Mouse (Mus musculus) forebrain, embryonic 10.5 days (tissue): Measurements from ENCODE around the gene Cep170b. TPM values are rescaled to one million over a fixed set of nuclear protein-coding genes. Genes with fewer than 3 reads are reported as not detected.

Source experiments
- DNase-seq: peaks from one replicate; pipeline ENCODE4 v3.0.0-alpha.2; 2017; ENCODE audit warnings: low spot score; ENCODE audit errors: extremely low spot score
- H3K27ac ChIP-seq: fragments of 300-500 bp; sonication (generic); 2 replicates; pipeline ENCODE4 v1.5.1; 2016; ENCODE audit warnings: mild to moderate bottlenecking
- H3K27me3 ChIP-seq: fragments of 300-500 bp; sonication (generic); 2 replicates; pipeline ENCODE4 v1.6.1; 2016; ENCODE audit warnings: mild to moderate bottlenecking; ENCODE audit not compliant: poor library complexity, severe bottlenecking
- H3K36me3 ChIP-seq: fragments of 300-500 bp; sonication (generic); replicated peaks from 2 replicates; pipeline ENCODE4 v1.6.1; 2016; ENCODE audit warnings: mild to moderate bottlenecking, moderate library complexity
- H3K4me1 ChIP-seq: fragments of 300-500 bp; sonication (generic); 2 replicates; pipeline ENCODE4 v1.6.1; 2016
- H3K4me3 ChIP-seq: fragments of 300-500 bp; sonication (generic); 2 replicates; pipeline ENCODE4 v1.5.1; 2016; ENCODE audit warnings: mild to moderate bottlenecking, moderate library complexity
- H3K9me3 ChIP-seq: fragments of 300-500 bp; sonication (generic); 2 replicates; pipeline ENCODE4 v1.6.1; 2016; ENCODE audit warnings: mild to moderate bottlenecking, moderate library complexity
- WGBS: fragments of 180-500 bp; shearing (Covaris S2); methylation state at CpG from one replicate; pipeline ENCODE4 v1.1.7; 2016; 5-methylcytosine and 5-hydroxymethylcytosine counted together
- polyA plus RNA-seq: library from polyadenylated mRNA; unstranded; fragments of >200 nt; fragmentation: Nextera tagmentation; extraction: Ambion mirVana; gene quantifications from 2 replicates; pipeline ENCODE4 v1.2.1, GENCODE M21; 2016

Cep170b gene
- polyA plus RNA-seq, 1 experiment from 2014 or later, result 7.9 TPM

DNA sequence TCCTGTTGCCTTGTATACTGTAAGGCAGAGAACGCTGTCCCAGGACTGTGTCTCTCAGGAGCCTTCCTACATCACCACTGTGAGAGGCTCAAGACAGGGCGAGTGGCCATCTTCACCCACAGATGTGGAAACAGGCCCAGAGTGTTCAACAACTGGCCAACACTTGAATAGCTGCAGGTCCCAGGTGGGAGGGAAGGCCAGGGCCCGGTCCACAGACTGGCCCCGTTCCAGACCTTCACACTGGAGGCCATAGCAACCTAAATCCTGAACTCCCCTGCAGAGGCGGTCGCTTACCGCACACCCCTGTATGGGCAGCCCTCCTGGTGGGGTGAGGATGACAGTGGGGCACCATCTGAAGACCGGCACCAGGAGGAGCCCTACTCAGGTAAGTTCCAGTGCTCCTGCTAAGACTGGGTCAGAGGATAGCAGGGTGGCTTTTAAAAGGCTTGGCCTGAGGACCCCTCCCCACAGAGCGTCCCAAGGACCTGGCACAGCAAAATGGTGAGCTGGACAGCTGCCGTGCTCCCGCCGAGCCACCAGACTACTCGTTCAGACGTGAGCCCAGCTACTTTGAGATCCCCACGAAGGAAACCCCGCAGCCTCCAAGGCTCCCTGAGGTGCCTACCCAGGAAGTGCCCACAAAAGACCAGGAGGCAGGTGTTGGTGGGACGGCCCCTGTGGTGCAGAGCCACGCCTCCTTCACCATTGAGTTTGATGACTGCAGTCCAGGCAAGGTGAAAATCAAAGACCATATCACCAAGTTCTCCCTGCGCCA, 14.8 kb downstream of the Cep170b start:
- no peak overlapping the region for H3K27ac ChIP-seq

DNA sequence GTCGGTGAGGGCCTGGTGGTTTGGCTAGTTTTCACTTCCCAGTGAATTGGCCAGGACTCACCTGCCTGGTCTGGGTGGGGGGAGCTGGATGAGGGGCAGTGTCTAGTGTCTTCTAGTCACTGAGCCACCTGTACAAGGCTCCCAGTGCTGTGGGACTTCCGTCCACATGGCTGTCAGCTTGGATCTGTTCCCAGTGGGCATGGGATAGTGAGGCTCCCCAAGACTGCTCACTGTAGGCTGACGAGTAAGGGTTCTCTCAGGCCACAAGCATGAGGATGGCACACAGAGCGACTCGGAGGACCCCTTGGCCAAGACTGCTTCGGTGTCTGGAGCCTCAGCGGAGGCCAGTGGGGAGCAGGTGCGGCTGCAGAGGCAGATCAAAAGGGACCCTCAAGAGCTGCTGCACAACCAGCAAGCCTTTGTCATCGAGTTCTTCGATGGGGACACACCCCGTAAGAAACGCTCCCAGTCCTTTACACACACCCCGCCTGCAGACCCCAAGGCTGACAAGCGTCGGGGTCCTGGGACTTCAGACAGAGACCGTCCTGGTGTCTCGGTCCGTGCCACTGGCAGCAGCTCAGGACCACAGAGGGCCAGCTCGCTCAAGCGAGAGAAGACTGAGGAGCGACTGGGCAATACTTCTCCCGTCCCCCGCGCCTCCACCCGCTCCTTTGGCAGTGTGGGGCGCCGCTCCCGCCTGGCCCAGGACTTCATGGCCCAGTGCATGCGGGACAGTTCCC, 15.8 kb downstream of the Cep170b start:
- DNase-seq, result no peak
- H3K27me3 ChIP-seq, result no peaks in the 10 kb centered on the region
- no peak overlapping the region for H3K27ac ChIP-seq
- WGBS, result 93% methylated on average over 29 of the region's 29 CpGs
- no peaks in the 10 kb centered on the region for H3K9me3 ChIP-seq
- peaks cover 86% of the 10 kb centered on the region for H3K36me3 ChIP-seq
- H3K4me3 ChIP-seq, result no peak overlapping the region
- H3K4me1 ChIP-seq, result no peaks in the 10 kb centered on the region

More for the DNA sequence above, 14.8 kb downstream of the Cep170b start:
- 87% methylated on average over 19 of the region's 19 CpGs for WGBS
- H3K4me1 ChIP-seq, result no peaks in the 10 kb centered on the region
- H3K36me3 ChIP-seq, result peaks cover 79% of the 10 kb centered on the region
- H3K4me3 ChIP-seq, result no peak overlapping the region
- DNase-seq, result no peak
- H3K9me3 ChIP-seq, result no peaks in the 10 kb centered on the region
- no peaks in the 10 kb centered on the region for H3K27me3 ChIP-seq

DNA sequence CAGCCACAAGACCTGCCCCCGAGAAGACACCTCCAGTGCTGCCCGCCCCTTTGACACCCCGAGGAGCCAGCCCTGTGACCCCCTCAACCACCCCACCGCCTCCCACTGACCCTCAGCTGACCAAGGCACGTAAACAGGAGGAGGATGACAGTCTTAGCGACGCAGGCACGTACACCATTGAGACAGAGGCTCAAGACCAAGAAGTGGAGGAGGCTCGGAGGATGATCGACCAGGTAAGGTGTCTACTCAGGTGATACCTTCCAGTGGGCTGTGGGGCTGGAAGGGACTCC, 16.3 kb downstream of the Cep170b start:
- H3K4me3 ChIP-seq, result no peak overlapping the region
- H3K27me3 ChIP-seq, result no peaks in the 10 kb centered on the region
- H3K36me3 ChIP-seq, result peaks cover 82% of the 10 kb centered on the region
- no peak overlapping the region for H3K27ac ChIP-seq
- no peaks in the 10 kb centered on the region for H3K4me1 ChIP-seq
- DNase-seq, result no peak
- WGBS, result 93% methylated on average over 10 of the region's 10 CpGs
- no peaks in the 10 kb centered on the region for H3K9me3 ChIP-seq

DNA sequence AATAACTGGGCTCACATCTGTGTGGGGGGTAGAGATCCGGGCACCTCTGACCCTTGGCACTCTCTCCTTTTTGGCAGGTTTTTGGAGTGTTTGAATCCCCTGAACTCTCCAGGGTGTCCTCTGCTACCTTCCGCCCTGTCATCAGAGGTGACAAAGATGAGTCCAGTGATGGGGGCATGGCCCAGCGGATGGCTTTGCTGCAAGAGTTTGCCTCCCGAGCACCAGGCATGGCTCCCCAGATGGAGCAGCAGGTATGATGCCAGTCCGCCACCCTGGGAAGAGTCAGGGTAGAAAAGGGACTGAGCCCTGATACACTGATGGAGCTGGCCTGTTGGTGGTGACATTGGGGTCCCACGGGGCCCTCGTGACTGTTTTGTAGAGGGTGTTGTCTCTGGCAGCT, 16.8 kb downstream of the Cep170b start:
- 93% methylated on average over 7 of the region's 7 CpGs for WGBS
- Histone ChIP-seq H3K9me3 (no peaks in the 10 kb centered on the region), H3K4me1 (no peaks in the 10 kb centered on the region), H3K27me3 (no peaks in the 10 kb centered on the region), H3K27ac (no peak overlapping the region), H3K4me3 (no peak overlapping the region), H3K36me3 (peaks cover 80% of the 10 kb centered on the region)
- no peak for DNase-seq

DNA sequence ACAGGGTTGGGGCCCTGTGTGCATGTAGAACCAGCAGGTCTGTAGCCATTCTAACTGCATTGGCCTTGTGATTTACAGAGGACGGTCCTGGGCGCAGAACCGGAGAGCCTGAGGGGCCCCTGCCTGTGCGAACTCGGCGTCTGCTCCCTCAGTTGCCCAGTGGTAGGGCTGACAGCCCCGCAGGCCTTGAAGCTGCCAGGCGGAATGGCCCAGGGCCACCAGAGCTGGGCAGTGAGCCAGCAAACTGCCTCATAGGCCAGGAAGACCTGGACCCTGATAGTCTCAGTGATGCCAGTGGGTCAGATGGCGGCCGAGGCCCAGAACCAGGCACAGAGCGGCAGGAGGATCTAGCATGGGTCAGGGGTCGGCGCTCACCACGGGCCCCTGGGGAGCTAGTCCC, 17.5 kb downstream of the Cep170b start:
- Histone ChIP-seq H3K36me3 (peaks cover 74% of the 10 kb centered on the region), H3K4me3 (no peak overlapping the region), H3K9me3 (no peaks in the 10 kb centered on the region), H3K27me3 (no peaks in the 10 kb centered on the region), H3K27ac (no peak overlapping the region), H3K4me1 (peaks cover 3% of the 10 kb centered on the region)
- WGBS, result 92% methylated on average over 14 of the region's 14 CpGs
- DNase-seq, result no peak

DNA sequence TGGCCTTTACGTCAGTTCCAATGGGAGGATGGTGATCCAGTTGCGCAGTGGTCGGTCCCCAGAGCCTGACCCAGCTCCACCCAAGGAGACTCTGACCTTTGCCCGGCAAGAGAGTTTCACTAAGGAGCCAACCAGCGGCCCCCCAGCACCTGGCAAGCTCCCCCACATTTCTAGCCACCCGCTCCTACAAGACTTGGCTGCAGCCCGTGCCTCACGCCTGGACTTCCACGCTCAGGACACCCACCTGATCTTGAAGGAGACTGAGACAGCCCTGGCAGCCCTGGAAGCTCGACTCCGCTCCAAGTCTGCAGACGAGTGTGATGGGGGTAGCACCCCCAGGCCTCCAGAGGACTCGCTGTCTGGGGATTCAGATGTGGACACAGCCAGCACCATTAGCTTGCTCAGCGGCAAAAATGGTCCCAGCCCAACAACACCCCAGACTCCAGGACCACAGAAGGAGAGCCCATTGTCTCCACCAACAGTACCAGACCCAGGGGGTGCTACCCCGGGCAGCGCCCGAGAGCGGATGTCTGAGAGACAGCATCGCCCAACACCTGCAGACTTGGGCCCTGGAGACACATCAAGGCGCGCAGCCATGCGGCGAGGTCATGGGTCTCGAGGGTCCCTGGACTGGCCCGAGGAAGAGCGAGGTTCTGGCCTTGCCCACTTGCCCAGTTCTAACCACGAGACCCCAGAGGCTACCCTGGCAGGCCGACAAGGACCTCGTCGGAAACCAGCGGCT, 18.2 kb downstream of the Cep170b start:
- H3K4me1 ChIP-seq, result peaks cover 6% of the 10 kb centered on the region
- H3K9me3 ChIP-seq, result no peaks in the 10 kb centered on the region
- no peak for DNase-seq
- H3K27me3 ChIP-seq, result no peaks in the 10 kb centered on the region
- WGBS, result 93% methylated on average over 31 of the region's 31 CpGs
- H3K36me3 ChIP-seq, result peaks cover 70% of the 10 kb centered on the region
- H3K4me3 ChIP-seq, result no peak overlapping the region
- no peak overlapping the region for H3K27ac ChIP-seq

DNA sequence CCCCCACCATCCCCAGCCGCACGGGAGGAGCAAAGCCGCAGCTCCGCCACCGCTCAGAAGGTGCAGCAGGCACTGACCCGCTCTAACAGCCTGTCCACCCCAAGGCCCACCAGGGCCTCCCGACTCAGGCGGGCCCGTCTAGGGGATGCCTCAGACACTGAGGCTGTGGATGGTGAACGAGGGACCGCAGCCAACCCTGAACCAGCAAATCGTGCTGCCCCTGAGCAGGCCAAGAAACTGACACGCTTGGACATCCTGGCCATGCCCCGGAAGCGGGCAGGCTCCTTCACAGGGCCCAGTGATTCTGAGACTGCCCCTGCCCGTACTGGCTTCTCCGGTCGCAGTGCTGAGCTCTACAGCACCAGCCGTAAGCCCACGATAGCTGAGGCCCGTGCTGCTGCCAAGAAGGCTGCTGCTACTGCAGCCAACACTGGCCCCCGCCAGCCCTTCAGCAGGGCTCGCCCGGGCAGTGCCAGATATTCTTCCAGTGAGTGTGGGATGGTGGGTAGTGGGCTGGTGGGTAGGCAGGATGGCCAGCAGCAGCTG, 18.8 kb downstream of the Cep170b start:
- Histone ChIP-seq H3K9me3 (no peaks in the 10 kb centered on the region), H3K27me3 (no peaks in the 10 kb centered on the region), H3K4me1 (peaks cover 6% of the 10 kb centered on the region), H3K36me3 (peaks cover 72% of the 10 kb centered on the region), H3K4me3 (no peak overlapping the region), H3K27ac (no peak overlapping the region)
- DNase-seq, result no peak
- WGBS, result 92% methylated on average over 24 of the region's 24 CpGs

DNA sequence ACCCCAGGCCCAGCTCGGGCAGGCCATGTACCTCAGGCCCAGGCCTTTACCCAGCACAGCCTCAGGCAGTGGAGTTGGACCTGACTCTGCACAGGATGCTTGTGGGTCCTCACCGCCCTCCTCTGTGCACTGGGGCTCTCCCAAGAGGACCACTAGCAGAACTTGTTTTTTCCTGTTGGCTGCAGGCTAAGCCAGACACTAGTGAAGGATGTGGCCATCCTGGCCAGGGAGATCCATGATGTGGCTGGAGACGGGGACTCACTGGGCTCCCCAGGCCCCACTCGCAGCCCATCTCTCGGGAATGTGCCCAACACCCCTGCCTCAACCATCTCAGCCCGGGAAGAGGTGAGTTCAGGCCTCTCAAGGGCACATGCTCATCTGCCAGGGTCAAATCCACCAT, 22.5 kb downstream of the Cep170b start:
- H3K36me3 ChIP-seq, result peaks cover 51% of the 10 kb centered on the region
- H3K9me3 ChIP-seq, result no peaks in the 10 kb centered on the region
- peak overlapping the region; percentile 72 for H3K27ac ChIP-seq
- H3K4me1 ChIP-seq, result peaks cover 20% of the 10 kb centered on the region
- no peak for DNase-seq
- no peak overlapping the region for H3K4me3 ChIP-seq
- WGBS, result 77% methylated on average over 6 of the region's 6 CpGs
- no peaks in the 10 kb centered on the region for H3K27me3 ChIP-seq

DNA sequence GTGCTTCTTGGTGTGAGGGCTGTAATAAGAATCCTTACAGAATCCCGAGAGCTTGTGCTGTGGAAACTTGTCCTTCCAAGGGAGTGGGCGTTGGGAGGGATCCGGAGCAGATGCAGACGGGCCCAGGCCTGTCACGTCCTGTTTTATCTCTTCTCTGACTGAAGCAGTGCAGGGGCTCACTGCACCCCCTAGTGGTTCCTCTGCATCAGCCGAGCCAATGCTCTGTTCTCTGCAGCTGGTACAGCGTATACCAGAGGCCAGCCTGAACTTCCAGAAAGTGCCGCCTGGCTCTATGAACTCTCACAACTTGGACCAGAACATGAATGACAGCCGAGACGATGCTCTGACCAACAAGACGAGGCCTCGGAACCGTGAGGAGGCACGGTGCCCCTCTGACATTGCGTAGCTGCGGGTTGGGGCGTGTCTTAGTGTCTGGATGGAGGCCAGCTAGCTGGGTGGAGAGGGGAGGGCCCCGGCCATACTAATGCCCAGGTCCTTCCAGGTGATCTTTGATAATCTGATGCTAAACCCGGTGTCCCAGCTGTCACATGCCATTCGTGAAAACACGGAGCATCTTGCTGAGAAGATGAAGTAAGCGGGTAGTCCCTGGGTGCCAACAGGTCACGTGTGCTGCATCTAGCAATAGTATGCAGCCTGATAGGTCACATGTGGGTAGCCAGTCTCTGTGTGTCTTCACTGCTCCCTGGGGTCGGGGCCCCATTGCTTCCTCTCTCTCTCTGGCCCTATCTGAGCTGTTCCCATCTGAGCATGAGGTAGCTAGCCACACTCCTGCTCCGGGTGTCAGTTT, 23.1 kb downstream of the Cep170b start:
- no peaks in the 10 kb centered on the region for H3K9me3 ChIP-seq
- no peak overlapping the region for H3K4me3 ChIP-seq
- peak overlapping the region; percentile 72 for H3K27ac ChIP-seq
- DNase-seq, result peak; percentile 67
- peaks cover 45% of the 10 kb centered on the region for H3K36me3 ChIP-seq
- H3K4me1 ChIP-seq, result peaks cover 24% of the 10 kb centered on the region
- WGBS, result 67% methylated on average over 25 of the region's 25 CpGs
- H3K27me3 ChIP-seq, result no peaks in the 10 kb centered on the region

DNA sequence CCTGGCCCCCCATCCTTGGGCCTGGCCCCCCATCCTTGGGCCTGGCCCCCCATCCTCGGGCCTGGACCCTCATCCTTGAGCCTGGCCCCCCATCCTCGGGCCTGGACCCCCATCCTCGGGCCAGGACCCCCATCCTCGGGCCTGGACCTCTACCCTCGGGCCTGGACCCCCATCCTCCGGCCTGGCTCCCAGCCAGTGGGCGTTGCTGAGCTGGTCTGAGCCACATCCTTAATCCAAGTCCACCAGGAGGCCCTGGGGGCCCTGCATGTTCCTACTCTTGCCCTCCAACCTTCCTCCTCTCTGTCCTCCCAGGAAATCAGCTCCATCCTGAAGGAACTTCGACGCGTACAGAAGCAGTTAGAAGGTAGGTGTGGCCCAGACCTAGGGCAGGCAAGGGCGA, 24.0 kb downstream of the Cep170b start:
- peak overlapping the region; percentile 44; the same call in 1 of the 2 replicates for H3K27ac ChIP-seq
- WGBS, result 86% methylated on average over 11 of the region's 11 CpGs

DNA sequence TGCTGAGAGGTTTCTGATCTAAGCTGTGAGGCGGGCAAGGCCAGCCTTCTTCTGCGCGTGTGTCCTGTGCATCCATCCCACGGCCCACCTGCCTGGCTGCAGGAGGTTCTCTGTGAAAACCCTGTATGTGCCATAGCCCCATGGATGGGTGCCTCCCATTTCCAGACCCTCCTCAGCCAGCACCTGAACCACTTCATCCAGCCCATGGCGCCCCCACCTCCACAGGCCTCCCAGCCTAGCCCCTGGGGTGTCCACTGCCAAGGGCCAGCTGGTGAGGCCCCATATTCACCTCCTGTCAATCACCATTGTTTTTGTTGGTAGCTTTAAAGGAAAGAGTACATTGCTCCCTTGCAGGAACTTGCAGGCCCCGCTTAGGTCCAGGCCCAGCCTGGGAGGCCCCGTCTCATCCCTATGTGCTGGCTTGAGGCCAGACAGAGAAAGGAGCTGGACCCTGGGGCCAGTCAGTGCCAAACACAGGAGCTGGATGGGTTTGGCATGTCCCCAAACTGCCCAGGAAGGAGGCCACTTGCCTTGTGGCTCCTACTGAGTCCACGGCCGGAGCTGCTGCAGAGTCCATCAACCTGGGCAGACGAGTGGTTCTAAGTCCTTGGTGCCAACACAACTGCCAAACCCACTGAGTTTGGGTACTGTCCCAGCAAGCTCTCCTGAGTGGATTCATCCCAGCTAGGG, 24.8 kb downstream of the Cep170b start:
- 94% methylated on average over 10 of the region's 10 CpGs for WGBS

More for the DNA sequence above, 24.0 kb downstream of the Cep170b start:
- Histone ChIP-seq H3K4me1 (peaks cover 26% of the 10 kb centered on the region), H3K36me3 (peaks cover 36% of the 10 kb centered on the region), H3K27me3 (no peaks in the 10 kb centered on the region), H3K9me3 (no peaks in the 10 kb centered on the region), H3K4me3 (no peak overlapping the region)
- no peak for DNase-seq

More for the DNA sequence above, 24.8 kb downstream of the Cep170b start:
- 0 out of 2 replicates have a peak overlapping the region, but pooled peaks have one; percentile 27 for H3K27ac ChIP-seq
- H3K9me3 ChIP-seq, result no peaks in the 10 kb centered on the region
- H3K36me3 ChIP-seq, result peaks cover 28% of the 10 kb centered on the region
- H3K4me1 ChIP-seq, result peaks cover 26% of the 10 kb centered on the region
- H3K27me3 ChIP-seq, result no peaks in the 10 kb centered on the region
- H3K4me3 ChIP-seq, result no peak overlapping the region
- DNase-seq, result no peak
